Mouse (Mus musculus) stomach, embryonic 14.5 days (tissue): ENCODE measurements around the gene Wdr93. TPM values are rescaled to one million over a fixed set of nuclear protein-coding genes. Genes with fewer than 3 reads are reported as not detected.

Experiments
- ATAC-seq: fragments of 200-750 bp; cut with Nextera tagmentation; 2 replicates; pipeline ENCODE4 v1.8.0; 2017; ENCODE audit warnings: low read depth, moderate TSS enrichment; ENCODE audit not compliant: insufficient number of reproducible peaks, insufficient read depth, low FRiP score
- H3K27ac ChIP-seq: fragments of 300-500 bp; sonication (generic); 2 replicates; pipeline ENCODE4 v1.5.1; 2014; ENCODE audit warnings: mild to moderate bottlenecking, low read length, moderate library complexity, mixed read lengths
- H3K27me3 ChIP-seq: fragments of 300-500 bp; sonication (generic); 2 replicates; pipeline ENCODE4 v1.6.1; 2014; ENCODE audit warnings: low read length, control low read depth, mixed read lengths; ENCODE audit not compliant: control insufficient read depth, insufficient read depth
- H3K36me3 ChIP-seq: fragments of 300-500 bp; sonication (generic); 2 replicates; pipeline ENCODE4 v1.6.1; 2014; ENCODE audit warnings: mild to moderate bottlenecking, control low read depth, low read length, moderate library complexity, mixed read lengths; ENCODE audit not compliant: control insufficient read depth, insufficient read depth
- H3K4me1 ChIP-seq: fragments of 300-500 bp; sonication (generic); 2 replicates; pipeline ENCODE4 v1.6.1; 2014; ENCODE audit warnings: low read length, control low read depth, mixed read lengths; ENCODE audit not compliant: control insufficient read depth, insufficient read depth
- H3K4me2 ChIP-seq: fragments of 300-500 bp; sonication (generic); replicated peaks from 2 replicates; pipeline ENCODE4 v1.6.1; 2014; ENCODE audit warnings: low read depth, low read length, control low read depth
- H3K4me3 ChIP-seq: fragments of 300-500 bp; sonication (generic); 2 replicates; pipeline ENCODE4 v1.5.1; 2014; ENCODE audit warnings: low read depth, low read length, control low read depth
- H3K9ac ChIP-seq: fragments of 300-500 bp; sonication (generic); replicated peaks from 2 replicates; pipeline ENCODE4 v1.6.1; 2014; ENCODE audit warnings: low read depth, mild to moderate bottlenecking, control low read depth, low read length, moderate library complexity, mixed read lengths
- H3K9me3 ChIP-seq: fragments of 300-500 bp; sonication (generic); 2 replicates; pipeline ENCODE4 v1.6.1; 2016; ENCODE audit warnings: low read depth, low read length, control low read depth; ENCODE audit not compliant: control insufficient read depth
- WGBS: fragments of 180-500 bp; shearing (Covaris S2); extraction: QIAGEN DNeasy Blood & Tissue Kit; methylation state at CpG from one replicate; pipeline ENCODE4 v1.1.7; 2014; 5-methylcytosine and 5-hydroxymethylcytosine counted together
- polyA plus RNA-seq: library from polyadenylated mRNA; unstranded; fragments of >200 nt; fragmentation: Nextera tagmentation; extraction: Ambion mirVana; gene quantifications from 2 replicates; pipeline ENCODE4 v1.2.1, GENCODE M21; 2014

Wdr93 gene
- polyA plus RNA-seq, 1 experiment from 2014 or later = 0.14 TPM

- Histone ChIP-seq H3K4me3 (no peak overlapping the region), H3K36me3 (no peaks in the 10 kb centered on the region), H3K9ac (no peak overlapping the region), H3K27me3 (no peaks in the 10 kb centered on the region), H3K4me1 (no peaks in the 10 kb centered on the region), H3K27ac (no peak overlapping the region), H3K9me3 (no peaks in the 10 kb centered on the region), H3K4me2 (no peak overlapping the region)
- no peak for ATAC-seq
- 49% methylated on average over 6 of the region's 6 CpGs for WGBS
Measured at GRCm38 (mm10) chr7:79758176-79758575, 15.2 kb downstream of the Wdr93 start.

- no peak overlapping the region for H3K9ac ChIP-seq
- no peaks in the 10 kb centered on the region for H3K27me3 ChIP-seq
- no peak for ATAC-seq
- H3K4me2 ChIP-seq = no peak overlapping the region
- no peaks in the 10 kb centered on the region for H3K36me3 ChIP-seq
- H3K27ac ChIP-seq = no peak overlapping the region
- no peak overlapping the region for H3K4me3 ChIP-seq
- no peaks in the 10 kb centered on the region for H3K4me1 ChIP-seq
- H3K9me3 ChIP-seq = no peaks in the 10 kb centered on the region
Measured at GRCm38 (mm10) chr7:79759766-79760165, 16.8 kb downstream of the Wdr93 start.

- no peaks in the 10 kb centered on the region for H3K36me3 ChIP-seq
- no peak for ATAC-seq
- no peak overlapping the region for H3K27ac ChIP-seq
- WGBS = 77% methylated on average over 5 of the region's 5 CpGs
- no peaks in the 10 kb centered on the region for H3K27me3 ChIP-seq
- no peaks in the 10 kb centered on the region for H3K9me3 ChIP-seq
- H3K4me1 ChIP-seq = no peaks in the 10 kb centered on the region
- H3K9ac ChIP-seq = no peak overlapping the region
- H3K4me3 ChIP-seq = no peak overlapping the region
- no peak overlapping the region for H3K4me2 ChIP-seq
Measured at GRCm38 (mm10) chr7:79761124-79761876, 18.3 kb downstream of the Wdr93 start.

GRCm38 (mm10) chr7:79762106-79762505 lies 19.1 kb downstream of the Wdr93 start:
- H3K36me3 ChIP-seq = no peaks in the 10 kb centered on the region
- 72% methylated on average over 8 of the region's 8 CpGs for WGBS
- H3K9ac ChIP-seq = no peak overlapping the region
- no peaks in the 10 kb centered on the region for H3K4me1 ChIP-seq
- no peaks in the 10 kb centered on the region for H3K27me3 ChIP-seq
- H3K9me3 ChIP-seq = no peaks in the 10 kb centered on the region
- H3K4me3 ChIP-seq = no peak overlapping the region
- no peak overlapping the region for H3K4me2 ChIP-seq
- ATAC-seq = no peak
- no peak overlapping the region for H3K27ac ChIP-seq

- WGBS = 45% methylated on average over 1 of the region's 1 CpGs
- no peak overlapping the region for H3K4me3 ChIP-seq
- H3K9ac ChIP-seq = no peak overlapping the region
- no peaks in the 10 kb centered on the region for H3K4me1 ChIP-seq
- no peaks in the 10 kb centered on the region for H3K36me3 ChIP-seq
- no peaks in the 10 kb centered on the region for H3K27me3 ChIP-seq
- H3K9me3 ChIP-seq = no peaks in the 10 kb centered on the region
- no peak for ATAC-seq
- H3K4me2 ChIP-seq = no peak overlapping the region
- no peak overlapping the region for H3K27ac ChIP-seq
Measured at GRCm38 (mm10) chr7:79765991-79766390, 23.0 kb downstream of the Wdr93 start.

- WGBS = 86% methylated on average over 3 of the region's 3 CpGs
- H3K36me3 ChIP-seq = no peaks in the 10 kb centered on the region
- no peak overlapping the region for H3K27ac ChIP-seq
Measured at GRCm38 (mm10) chr7:79769664-79770063, 26.7 kb downstream of the Wdr93 start.

GRCm38 (mm10) chr7:79771561-79772512 lies 28.9 kb downstream of the Wdr93 start:
- WGBS = 46% methylated on average over 15 of the region's 15 CpGs
- no peaks in the 10 kb centered on the region for H3K36me3 ChIP-seq
- no peak for ATAC-seq

More at GRCm38 (mm10) chr7:79769664-79770063, 26.7 kb downstream of the Wdr93 start:
- Histone ChIP-seq H3K9ac (no peak overlapping the region), H3K27me3 (no peaks in the 10 kb centered on the region), H3K9me3 (no peaks in the 10 kb centered on the region), H3K4me3 (no peak overlapping the region), H3K4me1 (no peaks in the 10 kb centered on the region), H3K4me2 (no peak overlapping the region)
- no peak for ATAC-seq

More at GRCm38 (mm10) chr7:79771561-79772512, 28.9 kb downstream of the Wdr93 start:
- H3K4me2 ChIP-seq = no peak overlapping the region
- H3K9ac ChIP-seq = no peak overlapping the region
- no peaks in the 10 kb centered on the region for H3K27me3 ChIP-seq
- no peaks in the 10 kb centered on the region for H3K9me3 ChIP-seq
- no peak overlapping the region for H3K27ac ChIP-seq
- H3K4me1 ChIP-seq = no peaks in the 10 kb centered on the region
- H3K4me3 ChIP-seq = no peak overlapping the region
